8 mouse cellular contexts compared by ENCODE assay signal in the genomic region with DNA sequence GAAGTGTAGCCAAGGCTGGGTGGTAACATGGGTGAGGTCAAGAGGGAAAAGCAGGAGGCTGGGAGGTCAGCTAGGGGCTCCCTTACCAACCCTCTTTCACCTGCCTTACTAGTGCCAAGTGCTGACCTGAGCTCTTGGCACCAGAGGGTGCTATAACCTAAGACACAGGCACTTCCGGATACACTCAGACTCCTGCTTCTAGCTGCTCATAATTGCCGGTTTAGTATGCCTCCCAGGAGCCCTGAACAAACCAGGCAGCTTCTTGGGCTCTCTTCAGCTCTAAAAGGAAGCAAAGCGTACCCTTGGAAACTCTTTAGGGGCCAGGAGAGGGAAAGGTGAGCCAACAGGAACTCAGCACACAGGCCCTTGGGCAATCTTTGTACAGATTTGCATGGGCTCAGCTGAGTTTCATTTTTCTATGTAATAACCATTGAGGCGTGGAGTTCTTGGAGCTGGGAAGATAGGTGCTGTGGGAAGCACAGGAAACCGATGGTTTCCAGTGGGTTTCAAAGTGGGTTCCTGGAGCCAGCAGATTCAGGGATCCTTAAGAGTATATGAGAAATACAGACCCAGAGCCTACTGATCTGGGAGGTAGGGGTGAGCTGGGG. TPM values are rescaled to one million over a fixed set of nuclear protein-coding genes. Genes with fewer than 3 reads are reported as not detected.
DNase-seq lines count a peak whose midpoint lies in the region; ATAC-seq lines count a peak whose summit lies in the region.

No protein-coding gene starts in this region.

- peaks cover 3% of the 10 kb centered on the region; the same call in 1 of the 2 replicates for H3K4me1 ChIP-seq in intestine, embryonic 15.5 days (replicated peaks)
- no peaks in the 10 kb centered on the region for H3K4me1 ChIP-seq in midbrain, embryonic 11.5 days (ENCODE audit: control insufficient read depth, insufficient read depth, low read length)

- H3K27me3 ChIP-seq in intestine, embryonic 15.5 days (replicated peaks), result no peaks in the 10 kb centered on the region
- H3K27me3 ChIP-seq in midbrain, embryonic 11.5 days (ENCODE audit: control insufficient read depth, insufficient read depth, low read length), result no peaks in the 10 kb centered on the region

- no peak overlapping the region for H3K4me3 ChIP-seq in intestine, embryonic 15.5 days (replicated peaks)
- no peak overlapping the region for H3K4me3 ChIP-seq in midbrain, embryonic 11.5 days (ENCODE audit: low read depth, low read length)

- intact Hi-C loops in left cerebral cortex, postnatal 4 days (cut with DNase I), result loop anchor here (5.0 to 10.0 kb wide), 4 partner anchors 92 to 325 kb away; no protein-coding TSS in a partner anchor

- H3K36me3 ChIP-seq in intestine, embryonic 15.5 days, result no peaks in the 10 kb centered on the region
- H3K36me3 ChIP-seq in midbrain, embryonic 11.5 days (ENCODE audit: control insufficient read depth, insufficient read depth, low read length), result no peaks in the 10 kb centered on the region

- H3K4me2 ChIP-seq in intestine, embryonic 15.5 days (replicated peaks), result no peak overlapping the region
- H3K4me2 ChIP-seq in midbrain, embryonic 11.5 days, result no peak overlapping the region

- no peaks in the 10 kb centered on the region for H3K9me3 ChIP-seq in intestine, embryonic 15.5 days
- no peaks in the 10 kb centered on the region for H3K9me3 ChIP-seq in midbrain, embryonic 11.5 days (ENCODE audit: control insufficient read depth, low read length)

- whole genome bisulfite sequencing in intestine, embryonic 15.5 days, result 38% methylated on average over 5 of the region's 5 CpGs
- WGBS in midbrain, embryonic 11.5 days, result 37% methylated on average over 5 of the region's 5 CpGs

- no peak overlapping the region for H3K9ac ChIP-seq in intestine, embryonic 15.5 days
- no peak overlapping the region for H3K9ac ChIP-seq in midbrain, embryonic 11.5 days (ENCODE audit: low read length)

- peak; percentile 58 for DNase-seq in gastrocnemius, adult 18-20 months (ENCODE audit: low spot score)
- DNase-seq in gastrocnemius, postnatal 4 days (ENCODE audit: low spot score in 2 of 2), result no peak
- peak; percentile 77 to 82 for DNase-seq in cerebellum, postnatal 10 days
- peak; percentile 21 for DNase-seq in gastrocnemius, postnatal 10 days
- DNase-seq in left cerebral cortex, postnatal 4 days, result peak; percentile 43
- peak; percentile 94 for DNase-seq in midbrain, embryonic 11.5 days (ENCODE audit: low spot score, missing footprints)
- DNase-seq in spleen, adult 18-20 months, result peak; percentile 15 to 47

- ATAC-seq in intestine, embryonic 15.5 days, result peak; percentile 97
- peak; percentile 91 for ATAC-seq in midbrain, embryonic 11.5 days (ENCODE audit: low FRiP score)

- H3K27ac ChIP-seq in intestine, embryonic 15.5 days, result no peak overlapping the region
- H3K27ac ChIP-seq in midbrain, embryonic 11.5 days (ENCODE audit: low read depth, low read length), result no peak overlapping the region

RNA-seq across cellular contexts. Expression of a gene that starts 1.4 kb away (rescaled TPM):
- total RNA-seq in gastrocnemius, adult 18-20 months (2021), result not detected
- total RNA-seq in gastrocnemius, postnatal 4 days (2021), result not detected
- not detected for total RNA-seq in gastrocnemius, postnatal 10 days (2021)
- polyA plus RNA-seq in intestine, embryonic 15.5 days (2015; fragmentation: Nextera tagmentation; extraction: Ambion mirVana), result not detected in 2 replicates
- total RNA-seq in left cerebral cortex, postnatal 4 days (2021), result not detected
- polyA plus RNA-seq in midbrain, embryonic 11.5 days (2014; fragmentation: Nextera tagmentation; extraction: Ambion mirVana), result not detected in 2 replicates

RNA-seq across cellular contexts. Expression of a gene that starts 19.8 kb away (rescaled TPM):
- total RNA-seq in gastrocnemius, adult 18-20 months (2021), result 10 to 100 TPM; 11.3 to 15.1 TPM
- 10 to 100 TPM; 33.4 to 35.3 TPM for total RNA-seq in gastrocnemius, postnatal 4 days (2021)
- 10 to 100 TPM; 19.7 to 24.4 TPM for total RNA-seq in gastrocnemius, postnatal 10 days (2021)
- 68.1 and 72.6 TPM in 2 replicates for polyA plus RNA-seq in intestine, embryonic 15.5 days (2015; fragmentation: Nextera tagmentation; extraction: Ambion mirVana)
- total RNA-seq in left cerebral cortex, postnatal 4 days (2021), result 10 to 100 TPM; 72.0 to 72.1 TPM
- 132 and 134 TPM in 2 replicates for polyA plus RNA-seq in midbrain, embryonic 11.5 days (2014; fragmentation: Nextera tagmentation; extraction: Ambion mirVana)

RNA-seq across cellular contexts. Expression of a gene that starts 57.9 kb away (rescaled TPM):
- total RNA-seq in gastrocnemius, adult 18-20 months (2021), result under 1 TPM in 1 of 2 experiments, not detected in 1; 0.25 TPM
- total RNA-seq in gastrocnemius, postnatal 4 days (2021), result under 1 TPM; 0.23 to 0.25 TPM
- total RNA-seq in gastrocnemius, postnatal 10 days (2021), result under 1 TPM in 1 of 2 experiments, not detected in 1; 0.21 TPM
- not detected in 2 replicates for polyA plus RNA-seq in intestine, embryonic 15.5 days (2015; fragmentation: Nextera tagmentation; extraction: Ambion mirVana)
- under 1 TPM; 0.56 to 0.66 TPM for total RNA-seq in left cerebral cortex, postnatal 4 days (2021)
- not detected in 2 replicates for polyA plus RNA-seq in midbrain, embryonic 11.5 days (2014; fragmentation: Nextera tagmentation; extraction: Ambion mirVana)

Comparison
In these comparisons a context has a peak if more than half of its experiments do, and no peak if none do; other contexts are left out.
1. DNase-seq: peak in gastrocnemius, adult 18-20 months (single experiment), cerebellum, postnatal 10 days (2 of 2), gastrocnemius, postnatal 10 days (single experiment), left cerebral cortex, postnatal 4 days (single experiment), midbrain, embryonic 11.5 days (single experiment) and spleen, adult 18-20 months (2 of 2); none in gastrocnemius, postnatal 4 days (0 of 2).